Mouse (Mus musculus) hindbrain, postnatal 0 days (tissue): ENCODE measurements around the gene Smyd3. TPM values are rescaled to one million over a fixed set of nuclear protein-coding genes. Genes with fewer than 3 reads are reported as not detected.

Experiments used
- ATAC-seq: fragments of 200-750 bp; cut with Nextera tagmentation; 2 replicates; pipeline ENCODE4 v1.8.0; 2017; ENCODE audit warnings: mild to moderate bottlenecking, moderate TSS enrichment, moderate library complexity
- DNase-seq: peaks from one replicate; pipeline ENCODE4 v3.0.0-alpha.2; 2015; ENCODE audit warnings: low spot score
- H3K27ac ChIP-seq: fragments of 300-500 bp; sonication (generic); 2 replicates; pipeline ENCODE4 v1.5.1; 2014; ENCODE audit warnings: mild to moderate bottlenecking
- H3K27me3 ChIP-seq: fragments of 300-500 bp; sonication (generic); 2 replicates; pipeline ENCODE4 v1.6.1; 2014; ENCODE audit warnings: low read length, mixed read lengths; ENCODE audit not compliant: insufficient read depth
- H3K36me3 ChIP-seq: fragments of 300-500 bp; sonication (generic); 2 replicates; pipeline ENCODE4 v1.6.1; 2014; ENCODE audit warnings: low read length, mixed read lengths; ENCODE audit not compliant: insufficient read depth
- H3K4me1 ChIP-seq: fragments of 300-500 bp; sonication (generic); 2 replicates; pipeline ENCODE4 v1.6.1; 2014; ENCODE audit warnings: antibody characterized with exemption, low read length, mixed read lengths; ENCODE audit not compliant: insufficient read depth
- H3K4me2 ChIP-seq: fragments of 300-500 bp; sonication (generic); 2 replicates; pipeline ENCODE4 v1.6.1; 2014; ENCODE audit warnings: low read depth, mild to moderate bottlenecking, low read length, moderate library complexity, mixed read lengths
- H3K4me3 ChIP-seq: fragments of 300-500 bp; sonication (generic); 2 replicates; pipeline ENCODE4 v1.5.1; 2014; ENCODE audit warnings: low read length
- H3K9ac ChIP-seq: fragments of 300-500 bp; sonication (generic); replicated peaks from 2 replicates; pipeline ENCODE4 v1.6.1; 2014; ENCODE audit warnings: mild to moderate bottlenecking, low read length, moderate library complexity, mixed read lengths
- H3K9me3 ChIP-seq: fragments of 300-500 bp; sonication (generic); 2 replicates; pipeline ENCODE4 v1.6.1; 2016; ENCODE audit warnings: low read length, mixed read lengths
- CTCF ChIP-seq: IDR thresholded peaks from 2 replicates; pipeline ENCODE4 v1.5.1; 2016; ENCODE audit warnings: antibody characterized with exemption, control low read depth, low read depth
- WGBS: fragments of 180-500 bp; shearing (Covaris S2); extraction: QIAGEN DNeasy Blood & Tissue Kit; methylation state at CpG from one replicate; pipeline ENCODE4 v1.1.7; 2014; 5-methylcytosine and 5-hydroxymethylcytosine counted together
- polyA plus RNA-seq: library from polyadenylated mRNA; unstranded; fragments of >200 nt; fragmentation: Nextera tagmentation; extraction: Ambion mirVana; gene quantifications from 2 replicates; pipeline ENCODE4 v1.2.1, GENCODE M21; 2015
- total RNA-seq: library from RNA; depleted of rRNA; stranded (reverse); fragments of >200 nt; gene quantifications from 2 replicates; pipeline ENCODE4 v1.2.3, GENCODE M21; 2014

The Smyd3 gene
- total and polyA plus RNA-seq, 2 experiments from 2014 or later, result 15.4 to 26.1 TPM

GRCm38 (mm10) chr1:179430077-179430476, 87.8 kb downstream of the Smyd3 start:
- H3K9ac ChIP-seq, result no peak overlapping the region
- WGBS, result 83% methylated on average over 3 of the region's 3 CpGs
- H3K27ac ChIP-seq, result no peak overlapping the region
- no peaks in the 10 kb centered on the region for H3K4me1 ChIP-seq
- no peak for TF ChIP-seq CTCF
- H3K27me3 ChIP-seq, result no peaks in the 10 kb centered on the region
- ATAC-seq (no peak), DNase-seq (no peak)
- H3K4me2 ChIP-seq, result no peak overlapping the region
- H3K9me3 ChIP-seq, result no peaks in the 10 kb centered on the region
- H3K36me3 ChIP-seq, result no peaks in the 10 kb centered on the region
- no peak overlapping the region for H3K4me3 ChIP-seq

- ATAC-seq, result no peak
- no peak for TF ChIP-seq CTCF
- no peaks in the 10 kb centered on the region for H3K27me3 ChIP-seq
- no peak overlapping the region for H3K4me3 ChIP-seq
- no peak for DNase-seq
- H3K4me2 ChIP-seq, result no peak overlapping the region
- WGBS, result 80% methylated on average over 12 of the region's 12 CpGs
- no peak overlapping the region for H3K27ac ChIP-seq
- H3K9me3 ChIP-seq, result no peaks in the 10 kb centered on the region
- no peaks in the 10 kb centered on the region for H3K36me3 ChIP-seq
- no peak overlapping the region for H3K9ac ChIP-seq
- no peaks in the 10 kb centered on the region for H3K4me1 ChIP-seq
Measured at GRCm38 (mm10) chr1:179424879-179425472, 92.9 kb downstream of the Smyd3 start.

GRCm38 (mm10) chr1:179419091-179419490, 98.8 kb downstream of the Smyd3 start:
- no peak overlapping the region for H3K9ac ChIP-seq

GRCm38 (mm10) chr1:179408086-179408485, 109.8 kb downstream of the Smyd3 start:
- DNase-seq (no peak), ATAC-seq (no peak)
- no peak for TF ChIP-seq CTCF
- Histone ChIP-seq H3K27me3 (no peaks in the 10 kb centered on the region), H3K4me1 (no peaks in the 10 kb centered on the region), H3K27ac (no peak overlapping the region), H3K4me2 (no peak overlapping the region), H3K9ac (no peak overlapping the region), H3K4me3 (no peak overlapping the region), H3K9me3 (no peaks in the 10 kb centered on the region), H3K36me3 (no peaks in the 10 kb centered on the region)
- WGBS, result 93% methylated on average over 4 of the region's 4 CpGs

More at GRCm38 (mm10) chr1:179419091-179419490, 98.8 kb downstream of the Smyd3 start:
- no peaks in the 10 kb centered on the region for H3K27me3 ChIP-seq
- H3K4me1 ChIP-seq, result no peaks in the 10 kb centered on the region
- H3K9me3 ChIP-seq, result no peaks in the 10 kb centered on the region; the same call in 1 of the 2 replicates
- no peak overlapping the region for H3K4me2 ChIP-seq
- no peak for DNase-seq
- H3K4me3 ChIP-seq, result no peak overlapping the region
- ATAC-seq, result no peak
- no peaks in the 10 kb centered on the region for H3K36me3 ChIP-seq
- 75% methylated on average over 4 of the region's 4 CpGs for WGBS
- TF ChIP-seq CTCF, result no peak
- no peak overlapping the region for H3K27ac ChIP-seq

- Histone ChIP-seq H3K27me3 (no peaks in the 10 kb centered on the region), H3K9me3 (no peaks in the 10 kb centered on the region), H3K36me3 (no peaks in the 10 kb centered on the region), H3K4me3 (no peak overlapping the region), H3K9ac (no peak overlapping the region), H3K4me1 (no peaks in the 10 kb centered on the region), H3K27ac (no peak overlapping the region), H3K4me2 (no peak overlapping the region)
- 74% methylated on average over 5 of the region's 5 CpGs for WGBS
- DNase-seq (no peak), ATAC-seq (no peak)
- TF ChIP-seq CTCF, result no peak
Measured at GRCm38 (mm10) chr1:179400835-179401234, 117.0 kb downstream of the Smyd3 start.

GRCm38 (mm10) chr1:179398639-179399038, 119.2 kb downstream of the Smyd3 start:
- no peak overlapping the region for H3K4me3 ChIP-seq
- no peak overlapping the region for H3K4me2 ChIP-seq
- DNase-seq (no peak), ATAC-seq (no peak)
- 73% methylated on average over 4 of the region's 4 CpGs for WGBS
- no peaks in the 10 kb centered on the region for H3K36me3 ChIP-seq
- no peaks in the 10 kb centered on the region for H3K27me3 ChIP-seq
- H3K9ac ChIP-seq, result no peak overlapping the region
- H3K27ac ChIP-seq, result no peak overlapping the region
- no peaks in the 10 kb centered on the region for H3K4me1 ChIP-seq
- no peaks in the 10 kb centered on the region for H3K9me3 ChIP-seq
- TF ChIP-seq CTCF, result no peak

GRCm38 (mm10) chr1:179386237-179386975, 131.4 kb downstream of the Smyd3 start:
- Histone ChIP-seq H3K27me3 (no peaks in the 10 kb centered on the region), H3K9ac (no peak overlapping the region), H3K27ac (no peak overlapping the region), H3K4me2 (no peak overlapping the region), H3K4me3 (no peak overlapping the region), H3K36me3 (no peaks in the 10 kb centered on the region), H3K4me1 (no peaks in the 10 kb centered on the region), H3K9me3 (no peaks in the 10 kb centered on the region)
- DNase-seq (no peak), ATAC-seq (no peak)
- no peak for TF ChIP-seq CTCF
- 65% methylated on average over 15 of the region's 15 CpGs for WGBS
